Mouse (Mus musculus) heart, embryonic 16.5 days (tissue): ENCODE data around the gene Baat. TPM values are rescaled to one million over a fixed set of nuclear protein-coding genes. Genes with fewer than 3 reads are reported as not detected.

Experiments
- ATAC-seq: fragments of 200-750 bp; cut with Nextera tagmentation; replicated peaks from 2 replicates; pipeline ENCODE4 v1.8.0; 2017; ENCODE audit warnings: moderate number of reproducible peaks; ENCODE audit not compliant: insufficient read depth, low FRiP score; ENCODE audit errors: extremely low read depth
- H3K27ac ChIP-seq: fragments of 300-500 bp; sonication (generic); 2 replicates; pipeline ENCODE4 v1.5.1; 2014; ENCODE audit warnings: mild to moderate bottlenecking, low read length, control low read depth, moderate library complexity
- H3K27me3 ChIP-seq: fragments of 300-500 bp; sonication (generic); 2 replicates; pipeline ENCODE4 v1.6.1; 2014; ENCODE audit warnings: low read length, mixed read lengths; ENCODE audit not compliant: control insufficient read depth, insufficient read depth
- H3K36me3 ChIP-seq: fragments of 300-500 bp; sonication (generic); 2 replicates; pipeline ENCODE4 v1.6.1; 2014; ENCODE audit not compliant: control insufficient read depth, insufficient read depth
- H3K4me1 ChIP-seq: fragments of 300-500 bp; sonication (generic); 2 replicates; pipeline ENCODE4 v1.6.1; 2014; ENCODE audit warnings: low read length, mixed read lengths; ENCODE audit not compliant: control insufficient read depth, insufficient read depth
- H3K4me2 ChIP-seq: fragments of 300-500 bp; sonication (generic); 2 replicates; pipeline ENCODE4 v1.6.1; 2014; ENCODE audit warnings: low read depth, mild to moderate bottlenecking, control low read depth, low read length
- H3K4me3 ChIP-seq: fragments of 300-500 bp; sonication (generic); 2 replicates; pipeline ENCODE4 v1.5.1; 2014; ENCODE audit warnings: mild to moderate bottlenecking, control low read depth, low read length
- H3K9ac ChIP-seq: fragments of 300-500 bp; sonication (generic); 2 replicates; pipeline ENCODE4 v1.6.1; 2014; ENCODE audit warnings: low read length, control low read depth
- H3K9me3 ChIP-seq: fragments of 300-500 bp; sonication (generic); replicated peaks from 2 replicates; pipeline ENCODE4 v1.6.1; 2016; ENCODE audit warnings: low read length; ENCODE audit not compliant: control insufficient read depth
- WGBS: fragments of 180-500 bp; shearing (Covaris S2); extraction: QIAGEN DNeasy Blood & Tissue Kit; methylation state at CpG from one replicate; pipeline ENCODE4 v1.1.7; 2014; 5-methylcytosine and 5-hydroxymethylcytosine counted together
- polyA plus RNA-seq: library from polyadenylated mRNA; unstranded; fragments of >200 nt; fragmentation: Nextera tagmentation; extraction: Ambion mirVana; gene quantifications from 2 replicates; pipeline ENCODE4 v1.2.1, GENCODE M21; 2015

Gene Baat
- polyA plus RNA-seq: 0.09 and 0.16 TPM in 2 replicates

DNA sequence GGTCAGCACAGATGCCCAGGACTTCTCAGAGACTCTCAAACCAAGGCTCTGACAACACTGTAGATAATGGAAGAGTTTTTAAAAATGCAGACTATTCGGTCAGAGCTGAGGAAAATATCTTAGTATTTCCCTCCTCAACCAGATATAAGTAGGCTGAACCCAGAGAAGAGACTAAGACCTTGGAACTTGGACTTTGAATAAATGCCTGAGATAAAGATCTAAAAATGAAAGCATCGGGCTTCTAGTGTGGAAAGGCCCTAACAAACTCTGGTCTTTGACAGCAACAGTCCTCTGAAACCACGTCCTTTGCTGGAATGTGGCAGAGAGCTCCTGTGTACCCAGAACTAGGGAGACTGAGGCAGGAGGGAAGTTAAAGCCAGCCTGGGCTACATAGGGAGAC lies at the start of gene Baat:
TSS of gene Baat (minus strand) at position 172 of the 400 bp plus-strand sequence.
- Histone ChIP-seq H3K36me3 (no peaks in the 10 kb centered on the region), H3K9ac (no peak within 1 kb of the TSS), H3K27me3 (no peaks in the 10 kb centered on the region), H3K4me1 (no peaks in the 10 kb centered on the region), H3K9me3 (no peaks in the 10 kb centered on the region), H3K27ac (no peak within 1 kb of the TSS), H3K4me2 (no peak within 1 kb of the TSS), H3K4me3 (no peak within 1 kb of the TSS)
- WGBS: 47% methylated on average over 3 of the region's 3 CpGs
- no peak for ATAC-seq

DNA sequence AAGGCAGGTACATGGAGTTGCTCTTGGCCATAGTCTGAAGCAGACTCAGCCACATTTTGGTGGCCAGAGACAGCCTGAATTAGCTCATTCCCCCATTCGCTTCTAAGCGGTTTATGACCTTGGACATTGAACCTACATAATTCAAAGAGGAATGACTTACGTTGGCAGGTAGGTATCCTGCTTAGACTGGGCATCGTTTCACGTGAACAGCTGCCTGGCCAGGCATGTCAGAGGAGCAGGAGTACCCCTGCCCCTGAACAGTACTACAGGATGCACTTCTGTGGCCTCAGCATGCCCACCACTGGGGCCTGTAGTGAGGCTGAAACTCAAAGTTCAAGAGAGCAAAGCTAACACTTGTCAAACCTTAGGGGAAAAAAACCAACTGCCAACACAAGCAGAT lies 47.0 kb upstream of the Baat start:
- no peak for ATAC-seq
- no peaks in the 10 kb centered on the region for H3K4me1 ChIP-seq
- 78% methylated on average over 5 of the region's 5 CpGs for WGBS

DNA sequence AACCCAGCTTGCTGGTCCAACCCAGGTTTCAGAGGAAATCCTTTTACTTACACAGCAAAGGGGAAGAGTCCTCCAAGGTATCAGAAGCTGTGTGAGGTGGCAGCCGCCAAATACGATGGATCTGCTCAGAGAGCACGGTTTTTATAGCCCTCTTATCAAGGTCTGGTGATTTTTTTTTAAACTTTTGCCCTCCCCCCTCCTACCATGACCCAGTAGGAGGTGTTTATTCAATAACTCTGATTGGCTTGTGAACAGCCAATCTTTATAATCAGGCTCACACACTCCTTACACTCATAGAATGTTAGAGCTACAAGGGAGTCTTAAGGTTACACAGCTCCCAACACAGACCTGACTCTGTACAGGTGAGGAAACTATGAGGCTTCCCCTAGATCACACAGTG lies 43.0 kb upstream of the Baat start, which contains the start of gene Aldob:
TSS of gene Aldob (minus strand) at position 164 of the 400 bp plus-strand sequence.
- Histone ChIP-seq H3K27me3 (no peaks in the 10 kb centered on the region), H3K4me3 (no peak within 1 kb of the TSS), H3K36me3 (no peaks in the 10 kb centered on the region), H3K9me3 (no peaks in the 10 kb centered on the region), H3K4me1 (no peaks in the 10 kb centered on the region), H3K9ac (no peak within 1 kb of the TSS), H3K27ac (no peak within 1 kb of the TSS), H3K4me2 (no peak within 1 kb of the TSS)
- no peak for ATAC-seq
- WGBS: 27% methylated on average over 3 of the region's 3 CpGs

More for the DNA sequence above, 47.0 kb upstream of the Baat start:
- Histone ChIP-seq H3K4me2 (no peak overlapping the region), H3K9me3 (no peaks in the 10 kb centered on the region), H3K9ac (no peak overlapping the region), H3K27ac (no peak overlapping the region), H3K27me3 (no peaks in the 10 kb centered on the region), H3K4me3 (no peak overlapping the region), H3K36me3 (no peaks in the 10 kb centered on the region)

DNA sequence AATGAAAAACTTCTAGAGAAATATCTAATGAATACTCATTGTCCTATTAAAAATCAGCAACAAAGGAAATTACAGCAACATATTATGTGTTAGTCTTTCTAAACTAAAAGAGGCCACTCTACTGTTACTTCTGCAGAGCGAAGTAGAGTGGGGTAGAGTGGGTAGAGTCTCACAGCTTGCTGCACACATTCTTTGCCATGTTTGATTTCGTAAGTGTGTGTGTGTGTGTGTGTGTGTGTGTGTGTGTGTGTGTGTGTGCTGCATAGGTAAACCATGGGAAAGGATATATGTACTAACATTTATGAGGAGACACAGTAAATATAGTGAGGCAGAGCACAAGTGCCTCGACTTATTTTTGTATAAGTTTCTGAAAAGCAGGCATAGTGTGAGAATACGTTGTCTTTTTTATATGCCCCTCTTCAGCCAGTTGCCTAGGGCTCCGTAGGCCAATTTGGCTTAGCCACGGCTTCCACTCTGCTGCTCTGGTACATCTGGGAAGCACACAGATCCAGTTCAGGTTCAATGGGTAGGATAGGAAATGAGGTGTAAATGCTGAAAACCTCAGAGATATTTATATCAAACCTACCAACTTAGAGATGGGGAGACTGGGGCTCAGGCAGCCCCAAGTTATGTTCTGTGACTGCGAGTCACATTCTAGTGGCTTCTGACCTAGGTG lies 41.3 kb upstream of the Baat start:
- Histone ChIP-seq H3K9ac (no peak overlapping the region), H3K4me3 (no peak overlapping the region), H3K36me3 (no peaks in the 10 kb centered on the region), H3K9me3 (no peaks in the 10 kb centered on the region), H3K27me3 (no peaks in the 10 kb centered on the region), H3K4me2 (no peak overlapping the region), H3K27ac (no peak overlapping the region), H3K4me1 (no peaks in the 10 kb centered on the region)
- 81% methylated on average over 7 of the region's 7 CpGs for WGBS
- no peak for ATAC-seq

DNA sequence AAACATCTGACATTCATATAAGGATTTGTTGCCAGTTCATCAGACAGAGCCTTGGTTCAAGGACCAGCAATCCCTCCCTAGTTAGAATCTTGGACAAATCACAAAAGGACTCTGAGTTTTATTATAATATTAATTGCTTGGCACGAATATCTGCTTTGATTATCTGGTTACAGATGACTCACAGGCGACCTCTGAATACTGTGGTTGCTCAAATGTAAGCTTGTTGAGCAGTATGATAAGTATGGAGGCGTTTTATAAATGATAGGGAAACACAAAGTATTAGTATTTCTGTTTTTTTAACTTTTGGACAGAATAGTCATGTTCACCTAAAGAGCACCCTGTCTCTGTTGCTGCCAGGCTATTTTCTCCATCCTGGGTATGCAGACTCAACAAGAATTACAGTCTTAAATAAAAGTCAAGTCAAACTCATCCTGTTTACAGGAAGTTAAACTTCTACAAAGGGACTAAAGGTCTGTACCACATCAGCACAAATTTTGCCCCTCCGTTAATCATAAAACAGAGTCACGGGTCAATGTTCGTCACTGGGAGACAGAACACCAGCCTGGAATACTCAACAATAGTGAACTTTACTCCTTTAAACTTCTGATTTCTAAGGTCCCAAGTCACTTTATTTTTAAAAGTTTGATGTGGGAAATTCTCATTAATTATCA lies 40.7 kb upstream of the Baat start:
- H3K4me3 ChIP-seq: no peak overlapping the region
- 66% methylated on average over 6 of the region's 6 CpGs for WGBS
- H3K9me3 ChIP-seq: no peaks in the 10 kb centered on the region
- H3K27ac ChIP-seq: no peak overlapping the region
- no peak overlapping the region for H3K4me2 ChIP-seq
- ATAC-seq: no peak
- H3K27me3 ChIP-seq: no peaks in the 10 kb centered on the region
- no peaks in the 10 kb centered on the region for H3K36me3 ChIP-seq
- H3K4me1 ChIP-seq: no peaks in the 10 kb centered on the region
- H3K9ac ChIP-seq: no peak overlapping the region

DNA sequence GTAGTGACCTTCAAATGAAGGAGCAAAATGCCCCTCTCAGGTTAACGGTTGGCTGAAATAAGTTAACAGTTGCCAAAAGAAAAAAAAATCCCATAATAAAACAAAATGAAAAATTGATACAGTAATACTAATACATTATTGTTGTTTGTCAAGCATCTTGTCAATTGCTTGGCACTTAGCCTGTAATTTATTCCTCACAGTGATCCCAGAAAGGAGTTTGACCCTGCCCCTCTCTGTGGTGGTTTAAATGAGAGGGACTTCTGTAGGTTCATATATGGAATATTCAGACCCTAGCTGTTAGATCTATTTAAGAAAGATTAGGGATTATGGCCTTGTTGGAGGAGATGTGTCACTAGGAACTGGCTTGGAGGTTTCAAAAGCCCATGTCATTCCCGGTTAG lies 39.7 kb upstream of the Baat start:
- no peak overlapping the region for H3K4me2 ChIP-seq
- no peak overlapping the region for H3K27ac ChIP-seq
- H3K4me1 ChIP-seq: peaks cover 2% of the 10 kb centered on the region; the same call in 1 of the 2 replicates
- WGBS: 70% methylated on average over 2 of the region's 2 CpGs
- no peak overlapping the region for H3K4me3 ChIP-seq
- H3K27me3 ChIP-seq: no peaks in the 10 kb centered on the region
- no peak overlapping the region for H3K9ac ChIP-seq
- H3K36me3 ChIP-seq: no peaks in the 10 kb centered on the region
- H3K9me3 ChIP-seq: no peaks in the 10 kb centered on the region
- ATAC-seq: no peak

DNA sequence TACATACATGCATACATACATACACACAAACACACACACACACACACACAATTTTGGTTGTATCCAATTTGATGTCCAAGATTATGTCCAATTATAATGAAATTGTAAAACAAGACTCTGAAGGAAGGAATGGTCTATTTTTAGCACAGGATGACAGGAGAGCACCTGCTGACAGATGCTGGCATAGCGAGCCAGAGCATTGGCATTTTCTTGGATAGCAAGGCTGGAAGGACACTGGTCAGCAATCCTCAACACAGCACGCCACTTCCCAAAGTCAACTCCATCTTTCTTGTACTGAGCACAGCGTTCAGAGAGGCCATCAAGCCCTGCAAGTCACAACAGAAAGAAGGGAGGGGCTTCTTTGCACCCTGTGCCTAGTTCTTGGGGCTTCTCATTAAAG lies 34.6 kb upstream of the Baat start:
- Histone ChIP-seq H3K4me2 (no peak overlapping the region), H3K9ac (no peak overlapping the region), H3K27ac (no peak overlapping the region), H3K36me3 (no peaks in the 10 kb centered on the region), H3K4me3 (no peak overlapping the region), H3K4me1 (peaks cover 7% of the 10 kb centered on the region; the same call in 1 of the 2 replicates), H3K9me3 (no peaks in the 10 kb centered on the region), H3K27me3 (no peaks in the 10 kb centered on the region)
- no peak for ATAC-seq
- WGBS: 30% methylated on average over 3 of the region's 3 CpGs

DNA sequence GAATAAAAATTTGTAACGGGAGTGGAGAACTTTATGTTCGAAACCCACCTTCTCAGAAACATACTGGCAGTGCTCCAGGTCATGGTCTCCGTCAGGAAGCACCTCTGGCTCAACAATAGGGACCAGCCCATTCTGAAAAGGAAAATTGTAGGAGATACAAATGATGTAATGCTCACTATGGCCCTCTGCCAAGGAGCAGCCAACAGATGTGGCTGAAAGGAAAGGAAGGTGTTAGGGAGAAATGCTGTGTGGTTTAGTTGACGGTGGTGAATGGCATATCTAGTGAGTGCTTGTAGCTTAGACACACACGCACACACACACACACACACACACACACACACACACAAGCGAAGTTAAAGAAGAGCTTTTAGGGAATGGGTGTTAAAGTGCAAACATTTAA lies 33.3 kb upstream of the Baat start:
- H3K9me3 ChIP-seq: no peaks in the 10 kb centered on the region
- peak; percentile 55; the same call in 1 of the 2 replicates for ATAC-seq
- no peak overlapping the region for H3K27ac ChIP-seq
- H3K4me3 ChIP-seq: no peak overlapping the region
- WGBS: 31% methylated on average over 6 of the region's 6 CpGs
- H3K36me3 ChIP-seq: no peaks in the 10 kb centered on the region
- H3K4me2 ChIP-seq: no peak overlapping the region
- H3K4me1 ChIP-seq: peaks cover 7% of the 10 kb centered on the region; the same call in 1 of the 2 replicates
- no peaks in the 10 kb centered on the region for H3K27me3 ChIP-seq
- no peak overlapping the region for H3K9ac ChIP-seq

DNA sequence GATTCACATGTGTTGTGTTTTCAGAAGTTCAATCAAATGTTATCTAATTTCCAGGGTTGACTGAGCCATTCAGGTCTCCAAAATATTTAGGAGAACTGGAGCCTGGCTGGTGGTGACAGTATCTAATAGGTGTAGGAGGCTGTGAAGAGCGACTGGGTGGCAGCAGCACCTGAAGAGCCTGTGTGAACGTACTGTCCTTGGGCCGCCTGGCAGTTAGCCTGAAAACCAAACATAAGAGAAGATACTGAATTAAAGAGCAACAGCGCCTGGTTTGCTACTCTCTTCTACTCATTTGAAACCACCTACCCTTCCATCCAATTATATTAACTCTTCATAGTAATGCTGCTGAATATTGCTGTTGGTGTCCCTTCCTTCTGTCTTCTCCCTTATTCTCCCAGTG lies 30.3 kb upstream of the Baat start:
- ATAC-seq: no peak
- no peaks in the 10 kb centered on the region for H3K9me3 ChIP-seq
- no peak overlapping the region for H3K9ac ChIP-seq
- peaks cover 9% of the 10 kb centered on the region for H3K36me3 ChIP-seq
- 73% methylated on average over 4 of the region's 4 CpGs for WGBS
- H3K27ac ChIP-seq: no peak overlapping the region
- no peaks in the 10 kb centered on the region for H3K27me3 ChIP-seq
- H3K4me2 ChIP-seq: no peak overlapping the region
- H3K4me1 ChIP-seq: peaks cover 7% of the 10 kb centered on the region; the same call in 1 of the 2 replicates
- H3K4me3 ChIP-seq: no peak overlapping the region
